Mouse (Mus musculus) embryonic facial prominence, embryonic 10.5 days (tissue): ENCODE data around the gene Sdc1. TPM values are rescaled to one million over a fixed set of nuclear protein-coding genes. Genes with fewer than 3 reads are reported as not detected.

Source experiments
- DNase-seq: peaks from one replicate; pipeline ENCODE4 v3.0.0-alpha.2; 2017; ENCODE audit warnings: low spot score
- H3K27ac ChIP-seq: fragments of 300-500 bp; sonication (generic); replicated peaks from 2 replicates; pipeline ENCODE4 v1.5.1; 2016; ENCODE audit warnings: mild to moderate bottlenecking
- H3K27me3 ChIP-seq: fragments of 300-500 bp; sonication (generic); replicated peaks from 2 replicates; pipeline ENCODE4 v1.6.1; 2016; ENCODE audit warnings: low read depth, mild to moderate bottlenecking; ENCODE audit not compliant: poor library complexity, severe bottlenecking
- H3K36me3 ChIP-seq: fragments of 300-500 bp; sonication (generic); replicated peaks from 2 replicates; pipeline ENCODE4 v1.6.1; 2016; ENCODE audit warnings: mild to moderate bottlenecking, moderate library complexity
- H3K4me1 ChIP-seq: fragments of 300-500 bp; sonication (generic); 2 replicates; pipeline ENCODE4 v1.6.1; 2016
- H3K4me3 ChIP-seq: fragments of 300-500 bp; sonication (generic); 2 replicates; pipeline ENCODE4 v1.5.1; 2016; ENCODE audit warnings: mild to moderate bottlenecking, moderate library complexity
- H3K9me3 ChIP-seq: fragments of 300-500 bp; sonication (generic); 2 replicates; pipeline ENCODE4 v1.6.1; 2016; ENCODE audit warnings: mild to moderate bottlenecking
- WGBS: fragments of 180-500 bp; shearing (Covaris S2); methylation state at CpG from one replicate; pipeline ENCODE4 v1.1.7; 2016; 5-methylcytosine and 5-hydroxymethylcytosine counted together
- polyA plus RNA-seq: library from polyadenylated mRNA; unstranded; fragments of >200 nt; fragmentation: Nextera tagmentation; extraction: Ambion mirVana; gene quantifications from 2 replicates; pipeline ENCODE4 v1.2.1, GENCODE M21; 2016

Sdc1 gene
- polyA plus RNA-seq, 1 experiment from 2014 or later: 157 TPM

- no peak for DNase-seq
- H3K4me3 ChIP-seq: no peak overlapping the region
- peaks cover 84% of the 10 kb centered on the region for H3K36me3 ChIP-seq
- no peak overlapping the region; the same call in 1 of the 2 replicates for H3K27ac ChIP-seq
- H3K27me3 ChIP-seq: no peaks in the 10 kb centered on the region
- H3K4me1 ChIP-seq: peaks cover 55% of the 10 kb centered on the region
- no peaks in the 10 kb centered on the region for H3K9me3 ChIP-seq
- WGBS: 91% methylated on average over 12 of the region's 12 CpGs
Measured at GRCm38 (mm10) chr12:8786984-8787730, 16.0 kb downstream of the Sdc1 start.

GRCm38 (mm10) chr12:8788469-8788868 lies 17.3 kb downstream of the Sdc1 start:
- Histone ChIP-seq H3K4me1 (peaks cover 42% of the 10 kb centered on the region), H3K4me3 (no peak overlapping the region), H3K27ac (no peak overlapping the region), H3K36me3 (peaks cover 86% of the 10 kb centered on the region), H3K9me3 (no peaks in the 10 kb centered on the region), H3K27me3 (no peaks in the 10 kb centered on the region)
- 83% methylated on average over 3 of the region's 3 CpGs for WGBS
- no peak for DNase-seq

GRCm38 (mm10) chr12:8790615-8791014 lies 19.5 kb downstream of the Sdc1 start:
- peaks cover 88% of the 10 kb centered on the region for H3K36me3 ChIP-seq
- no peaks in the 10 kb centered on the region for H3K27me3 ChIP-seq

GRCm38 (mm10) chr12:8793410-8794051 lies 22.4 kb downstream of the Sdc1 start:
- peaks cover 80% of the 10 kb centered on the region for H3K36me3 ChIP-seq
- no peaks in the 10 kb centered on the region for H3K27me3 ChIP-seq
- H3K4me1 ChIP-seq: peaks cover 7% of the 10 kb centered on the region
- no peak overlapping the region for H3K4me3 ChIP-seq
- DNase-seq: no peak
- no peak overlapping the region for H3K27ac ChIP-seq
- WGBS: 87% methylated on average over 2 of the region's 2 CpGs
- peaks cover 7% of the 10 kb centered on the region for H3K9me3 ChIP-seq

More at GRCm38 (mm10) chr12:8790615-8791014, 19.5 kb downstream of the Sdc1 start:
- Histone ChIP-seq H3K9me3 (peaks cover 7% of the 10 kb centered on the region), H3K27ac (no peak overlapping the region), H3K4me1 (peaks cover 22% of the 10 kb centered on the region), H3K4me3 (no peak overlapping the region)
- no peak for DNase-seq
- 90% methylated on average over 12 of the region's 12 CpGs for WGBS

- DNase-seq: no peak
- peaks cover 7% of the 10 kb centered on the region for H3K9me3 ChIP-seq
- no peaks in the 10 kb centered on the region for H3K27me3 ChIP-seq
- peak overlapping the region; percentile 37; the same call in 1 of the 2 replicates for H3K27ac ChIP-seq
- H3K36me3 ChIP-seq: peaks cover 36% of the 10 kb centered on the region
- H3K4me3 ChIP-seq: no peak overlapping the region
- peaks cover 15% of the 10 kb centered on the region for H3K4me1 ChIP-seq
- 91% methylated on average over 7 of the region's 7 CpGs for WGBS
Measured at GRCm38 (mm10) chr12:8797936-8798335, 26.8 kb downstream of the Sdc1 start.

- H3K27me3 ChIP-seq: no peaks in the 10 kb centered on the region
- peak overlapping the region; percentile 37 for H3K27ac ChIP-seq
- WGBS: 51% methylated on average over 9 of the region's 9 CpGs
- peaks cover 22% of the 10 kb centered on the region for H3K4me1 ChIP-seq
- H3K9me3 ChIP-seq: peaks cover 7% of the 10 kb centered on the region
- H3K36me3 ChIP-seq: peaks cover 29% of the 10 kb centered on the region
- no peak for DNase-seq
- H3K4me3 ChIP-seq: no peak overlapping the region
Measured at GRCm38 (mm10) chr12:8798486-8799020, 27.4 kb downstream of the Sdc1 start.

- Histone ChIP-seq H3K9me3 (no peaks in the 10 kb centered on the region), H3K4me1 (peaks cover 35% of the 10 kb centered on the region), H3K27ac (peak overlapping the region; percentile 82), H3K27me3 (no peaks in the 10 kb centered on the region), H3K36me3 (no peaks in the 10 kb centered on the region), H3K4me3 (no peak overlapping the region)
- DNase-seq: peak; percentile 80
- 27% methylated on average over 10 of the region's 10 CpGs for WGBS
Measured at GRCm38 (mm10) chr12:8803421-8804076, 32.4 kb downstream of the Sdc1 start.

- Histone ChIP-seq H3K36me3 (no peaks in the 10 kb centered on the region), H3K4me3 (no peak overlapping the region), H3K4me1 (peaks cover 30% of the 10 kb centered on the region), H3K27ac (peak overlapping the region; percentile 82), H3K27me3 (no peaks in the 10 kb centered on the region), H3K9me3 (no peaks in the 10 kb centered on the region)
- WGBS: 89% methylated on average over 3 of the region's 3 CpGs
- DNase-seq: no peak
Measured at GRCm38 (mm10) chr12:8804077-8804456, 32.9 kb downstream of the Sdc1 start.

- no peak for DNase-seq
- WGBS: 77% methylated on average over 7 of the region's 7 CpGs
- H3K4me1 ChIP-seq: peaks cover 30% of the 10 kb centered on the region
- 0 out of 2 replicates have a peak overlapping the region, but pooled peaks have one; percentile 19 for H3K27ac ChIP-seq
- no peaks in the 10 kb centered on the region for H3K27me3 ChIP-seq
- no peak overlapping the region for H3K4me3 ChIP-seq
- no peaks in the 10 kb centered on the region for H3K36me3 ChIP-seq
- H3K9me3 ChIP-seq: no peaks in the 10 kb centered on the region
Measured at GRCm38 (mm10) chr12:8804934-8805722, 34.0 kb downstream of the Sdc1 start.

GRCm38 (mm10) chr12:8809086-8809485 lies 38.0 kb downstream of the Sdc1 start:
- Histone ChIP-seq H3K4me3 (no peak overlapping the region), H3K27me3 (no peaks in the 10 kb centered on the region), H3K4me1 (peaks cover 27% of the 10 kb centered on the region), H3K9me3 (no peaks in the 10 kb centered on the region), H3K27ac (no peak overlapping the region), H3K36me3 (no peaks in the 10 kb centered on the region)
- 83% methylated on average over 2 of the region's 2 CpGs for WGBS
- no peak for DNase-seq

- H3K27ac ChIP-seq: no peak overlapping the region
- no peaks in the 10 kb centered on the region for H3K27me3 ChIP-seq
- H3K9me3 ChIP-seq: no peaks in the 10 kb centered on the region
- no peak for DNase-seq
- 86% methylated on average over 6 of the region's 6 CpGs for WGBS
- H3K36me3 ChIP-seq: no peaks in the 10 kb centered on the region
- peaks cover 25% of the 10 kb centered on the region for H3K4me1 ChIP-seq
- H3K4me3 ChIP-seq: no peak overlapping the region
Measured at GRCm38 (mm10) chr12:8809626-8810025, 38.5 kb downstream of the Sdc1 start.

GRCm38 (mm10) chr12:8810966-8811365 lies 39.8 kb downstream of the Sdc1 start:
- H3K27me3 ChIP-seq: no peaks in the 10 kb centered on the region
- no peaks in the 10 kb centered on the region for H3K36me3 ChIP-seq
- H3K4me3 ChIP-seq: no peak overlapping the region
- no peaks in the 10 kb centered on the region for H3K9me3 ChIP-seq
- no peak for DNase-seq
- WGBS: 68% methylated on average over 2 of the region's 2 CpGs
- 0 out of 2 replicates have a peak overlapping the region, but pooled peaks have one; percentile 36 for H3K27ac ChIP-seq
- peaks cover 21% of the 10 kb centered on the region for H3K4me1 ChIP-seq
